Mouse (Mus musculus): ENCODE measurements around the gene Rgs6. TPM values are rescaled to one million over a fixed set of nuclear protein-coding genes. Genes with fewer than 3 reads are reported as not detected.

Gene Rgs6
- polyA plus RNA-seq, 1 experiment from 2014 or later = 5.4 TPM

- no peaks in the 10 kb centered on the region; the same call in 1 of the 2 replicates for H3K9me3 ChIP-seq (ENCODE audit: control insufficient read depth, low read length)
- no peak overlapping the region for H3K4me3 ChIP-seq (replicated peaks; ENCODE audit: low read length)
- no peaks in the 10 kb centered on the region for H3K36me3 ChIP-seq (replicated peaks; ENCODE audit: control insufficient read depth, insufficient read depth)
- H3K4me1 ChIP-seq (replicated peaks; ENCODE audit: control insufficient read depth, insufficient read depth, low read length) = no peaks in the 10 kb centered on the region
- no peak overlapping the region for H3K27ac ChIP-seq
- 91% methylated on average over 3 of the region's 3 CpGs for WGBS
- no peak overlapping the region for H3K9ac ChIP-seq
- no peak for ATAC-seq (ENCODE audit: low FRiP score)
- no peaks in the 10 kb centered on the region for H3K27me3 ChIP-seq (ENCODE audit: control insufficient read depth, insufficient read depth, low read length)
- no peak for DNase-seq (ENCODE audit: low spot score)
- H3K4me2 ChIP-seq (replicated peaks) = no peak overlapping the region
Observed at GRCm38 (mm10) chr12:82848304-82848872, 260.3 kb downstream of the Rgs6 start.

- Histone ChIP-seq H3K36me3 (replicated peaks; ENCODE audit: control insufficient read depth, insufficient read depth) (no peaks in the 10 kb centered on the region), H3K27me3 (ENCODE audit: control insufficient read depth, insufficient read depth, low read length) (no peaks in the 10 kb centered on the region), H3K9ac (no peak overlapping the region), H3K4me2 (replicated peaks) (no peak overlapping the region), H3K27ac (no peak overlapping the region), H3K4me1 (replicated peaks; ENCODE audit: control insufficient read depth, insufficient read depth, low read length) (no peaks in the 10 kb centered on the region), H3K9me3 (ENCODE audit: control insufficient read depth, low read length) (no peaks in the 10 kb centered on the region), H3K4me3 (replicated peaks; ENCODE audit: low read length) (no peak overlapping the region)
- WGBS = 63% methylated on average over 5 of the region's 5 CpGs
- no peak for DNase-seq (ENCODE audit: low spot score)
- no peak for ATAC-seq (ENCODE audit: low FRiP score)
Observed at GRCm38 (mm10) chr12:82854902-82855301, 266.8 kb downstream of the Rgs6 start.

- DNase-seq (ENCODE audit: low spot score) = no peak
- Histone ChIP-seq H3K36me3 (replicated peaks; ENCODE audit: control insufficient read depth, insufficient read depth) (no peaks in the 10 kb centered on the region), H3K4me3 (replicated peaks; ENCODE audit: low read length) (no peak overlapping the region), H3K27ac (no peak overlapping the region), H3K27me3 (ENCODE audit: control insufficient read depth, insufficient read depth, low read length) (no peaks in the 10 kb centered on the region), H3K9ac (no peak overlapping the region), H3K4me1 (replicated peaks; ENCODE audit: control insufficient read depth, insufficient read depth, low read length) (no peaks in the 10 kb centered on the region), H3K9me3 (ENCODE audit: control insufficient read depth, low read length) (no peaks in the 10 kb centered on the region), H3K4me2 (replicated peaks) (no peak overlapping the region)
- 61% methylated on average over 4 of the region's 4 CpGs for WGBS
- ATAC-seq (ENCODE audit: low FRiP score) = no peak
Observed at GRCm38 (mm10) chr12:82855333-82856107, 267.4 kb downstream of the Rgs6 start.

GRCm38 (mm10) chr12:82865686-82866085 lies 277.6 kb downstream of the Rgs6 start:
- Histone ChIP-seq H3K4me1 (replicated peaks; ENCODE audit: control insufficient read depth, insufficient read depth, low read length) (no peaks in the 10 kb centered on the region), H3K36me3 (replicated peaks; ENCODE audit: control insufficient read depth, insufficient read depth) (no peaks in the 10 kb centered on the region), H3K4me2 (replicated peaks) (no peak overlapping the region), H3K4me3 (replicated peaks; ENCODE audit: low read length) (no peak overlapping the region), H3K27me3 (ENCODE audit: control insufficient read depth, insufficient read depth, low read length) (no peaks in the 10 kb centered on the region), H3K9me3 (ENCODE audit: control insufficient read depth, low read length) (no peaks in the 10 kb centered on the region), H3K27ac (no peak overlapping the region), H3K9ac (no peak overlapping the region)
- ATAC-seq (ENCODE audit: low FRiP score) = no peak
- no peak for DNase-seq (ENCODE audit: low spot score)
- WGBS = 55% methylated on average over 2 of the region's 2 CpGs

GRCm38 (mm10) chr12:82880711-82881110 lies 292.6 kb downstream of the Rgs6 start:
- H3K27ac ChIP-seq = no peak overlapping the region
- H3K9ac ChIP-seq = no peak overlapping the region
- H3K27me3 ChIP-seq (ENCODE audit: control insufficient read depth, insufficient read depth, low read length) = no peaks in the 10 kb centered on the region; the same call in 1 of the 2 replicates
- no peaks in the 10 kb centered on the region for H3K9me3 ChIP-seq (ENCODE audit: control insufficient read depth, low read length)
- no peaks in the 10 kb centered on the region for H3K4me1 ChIP-seq (replicated peaks; ENCODE audit: control insufficient read depth, insufficient read depth, low read length)
- WGBS = 93% methylated on average over 5 of the region's 5 CpGs
- no peaks in the 10 kb centered on the region for H3K36me3 ChIP-seq (replicated peaks; ENCODE audit: control insufficient read depth, insufficient read depth)
- no peak overlapping the region for H3K4me2 ChIP-seq (replicated peaks)
- ATAC-seq (ENCODE audit: low FRiP score) = no peak
- no peak for DNase-seq (ENCODE audit: low spot score)
- no peak overlapping the region for H3K4me3 ChIP-seq (replicated peaks; ENCODE audit: low read length)

- WGBS = 93% methylated on average over 1 of the region's 1 CpGs
- DNase-seq (ENCODE audit: low spot score) = no peak
Observed at GRCm38 (mm10) chr12:82883079-82883478, 295.0 kb downstream of the Rgs6 start.

GRCm38 (mm10) chr12:82894971-82895838 lies 307.1 kb downstream of the Rgs6 start:
- 77% methylated on average over 6 of the region's 6 CpGs for WGBS
- ATAC-seq (ENCODE audit: low FRiP score) (no peak), DNase-seq (ENCODE audit: low spot score) (no peak)
- Histone ChIP-seq H3K4me1 (replicated peaks; ENCODE audit: control insufficient read depth, insufficient read depth, low read length) (no peaks in the 10 kb centered on the region), H3K27ac (no peak overlapping the region), H3K27me3 (ENCODE audit: control insufficient read depth, insufficient read depth, low read length) (no peaks in the 10 kb centered on the region), H3K36me3 (replicated peaks; ENCODE audit: control insufficient read depth, insufficient read depth) (no peaks in the 10 kb centered on the region), H3K9me3 (ENCODE audit: control insufficient read depth, low read length) (no peaks in the 10 kb centered on the region), H3K4me3 (replicated peaks; ENCODE audit: low read length) (no peak overlapping the region), H3K9ac (no peak overlapping the region), H3K4me2 (replicated peaks) (no peak overlapping the region)

More at GRCm38 (mm10) chr12:82883079-82883478, 295.0 kb downstream of the Rgs6 start:
- Histone ChIP-seq H3K9ac (no peak overlapping the region), H3K4me1 (replicated peaks; ENCODE audit: control insufficient read depth, insufficient read depth, low read length) (no peaks in the 10 kb centered on the region), H3K4me2 (replicated peaks) (no peak overlapping the region), H3K9me3 (ENCODE audit: control insufficient read depth, low read length) (no peaks in the 10 kb centered on the region), H3K4me3 (replicated peaks; ENCODE audit: low read length) (no peak overlapping the region), H3K27ac (no peak overlapping the region), H3K27me3 (ENCODE audit: control insufficient read depth, insufficient read depth, low read length) (no peaks in the 10 kb centered on the region; the same call in 1 of the 2 replicates), H3K36me3 (replicated peaks; ENCODE audit: control insufficient read depth, insufficient read depth) (no peaks in the 10 kb centered on the region)
- no peak for ATAC-seq (ENCODE audit: low FRiP score)

- no peaks in the 10 kb centered on the region for H3K27me3 ChIP-seq (ENCODE audit: control insufficient read depth, insufficient read depth, low read length)
- H3K4me2 ChIP-seq (replicated peaks) = no peak overlapping the region
- WGBS = 57% methylated on average over 1 of the region's 1 CpGs
- no peak overlapping the region for H3K9ac ChIP-seq
- no peak overlapping the region for H3K4me3 ChIP-seq (replicated peaks; ENCODE audit: low read length)
- no peaks in the 10 kb centered on the region for H3K36me3 ChIP-seq (replicated peaks; ENCODE audit: control insufficient read depth, insufficient read depth)
- ATAC-seq (ENCODE audit: low FRiP score) = no peak
- H3K27ac ChIP-seq = no peak overlapping the region
- H3K9me3 ChIP-seq (ENCODE audit: control insufficient read depth, low read length) = no peaks in the 10 kb centered on the region
- H3K4me1 ChIP-seq (replicated peaks; ENCODE audit: control insufficient read depth, insufficient read depth, low read length) = no peaks in the 10 kb centered on the region
- peak; percentile 28 for DNase-seq (ENCODE audit: low spot score)
Observed at GRCm38 (mm10) chr12:82905773-82906172, 317.7 kb downstream of the Rgs6 start.

GRCm38 (mm10) chr12:82910846-82911245 lies 322.8 kb downstream of the Rgs6 start:
- ATAC-seq (ENCODE audit: low FRiP score) = no peak
- H3K9me3 ChIP-seq (ENCODE audit: control insufficient read depth, low read length) = no peaks in the 10 kb centered on the region

More at GRCm38 (mm10) chr12:82910846-82911245, 322.8 kb downstream of the Rgs6 start:
- Histone ChIP-seq H3K27me3 (ENCODE audit: control insufficient read depth, insufficient read depth, low read length) (no peaks in the 10 kb centered on the region), H3K4me3 (replicated peaks; ENCODE audit: low read length) (no peak overlapping the region), H3K4me1 (replicated peaks; ENCODE audit: control insufficient read depth, insufficient read depth, low read length) (no peaks in the 10 kb centered on the region), H3K9ac (no peak overlapping the region), H3K4me2 (replicated peaks) (no peak overlapping the region), H3K36me3 (replicated peaks; ENCODE audit: control insufficient read depth, insufficient read depth) (no peaks in the 10 kb centered on the region), H3K27ac (no peak overlapping the region)
- no peak for DNase-seq (ENCODE audit: low spot score)
- WGBS = 75% methylated on average over 2 of the region's 2 CpGs

All from hindbrain, embryonic 14.5 days (tissue).